Mouse (Mus musculus): ENCODE results near the gene Hamp. TPM values are rescaled to one million over a fixed set of nuclear protein-coding genes. Genes with fewer than 3 reads are reported as not detected.
A peak's percentile ranks its signal among the peaks of the same experiment; 100 is the strongest.

Hamp gene
- polyA plus RNA-seq, 1 experiment from 2014 or later: not detected

DNA sequence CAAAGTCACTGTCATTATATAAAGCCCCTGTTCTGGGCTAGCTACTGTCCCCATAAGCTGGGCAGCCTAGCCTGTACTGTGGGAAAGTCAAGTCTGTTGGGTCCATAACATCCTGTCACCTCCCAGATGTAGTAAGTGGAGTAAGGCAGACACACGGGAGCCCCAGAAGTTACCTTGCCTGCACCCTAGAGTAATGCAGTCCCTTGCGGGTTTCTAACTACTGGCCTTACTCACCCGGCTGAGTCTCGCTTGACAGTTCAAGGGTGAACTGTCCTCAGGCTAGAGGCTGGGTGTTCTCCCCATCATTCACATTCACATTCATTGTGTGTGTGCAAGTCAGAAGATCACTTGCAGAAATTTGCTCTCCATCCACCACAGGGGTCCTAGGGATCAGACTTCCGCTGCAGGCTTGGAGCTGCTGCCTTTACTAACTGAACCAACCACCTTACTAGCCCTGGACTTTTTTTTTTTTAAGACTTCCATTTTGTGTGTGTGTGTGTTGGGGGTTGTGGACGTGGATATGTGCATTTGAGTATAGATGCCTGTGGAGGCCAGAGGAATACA, 16.0 kb upstream of the Hamp start:
- WGBS: 85% methylated on average over 6 of the region's 6 CpGs
- ATAC-seq (replicated peaks; ENCODE audit: low FRiP score, low TSS enrichment, low read depth) (no peak), DNase-seq (ENCODE audit: low spot score) (no peak)
- no peak overlapping the region for H3K4me2 ChIP-seq (ENCODE audit: low read length)
- H3K4me1 ChIP-seq (replicated peaks; ENCODE audit: control insufficient read depth, insufficient read depth, low read length): peaks cover 15% of the 10 kb centered on the region
- no peak overlapping the region for H3K9ac ChIP-seq (ENCODE audit: low read length)
- no peaks in the 10 kb centered on the region for H3K27me3 ChIP-seq (replicated peaks; ENCODE audit: control insufficient read depth, insufficient read depth, low read length)
- peaks cover 31% of the 10 kb centered on the region for H3K36me3 ChIP-seq (ENCODE audit: control insufficient read depth, insufficient read depth, low read length)
- no peak overlapping the region for H3K4me3 ChIP-seq (ENCODE audit: low read depth, low read length)
- no peak overlapping the region for H3K27ac ChIP-seq (ENCODE audit: low read depth)
- no peaks in the 10 kb centered on the region for H3K9me3 ChIP-seq (ENCODE audit: control insufficient read depth, low read length)

DNA sequence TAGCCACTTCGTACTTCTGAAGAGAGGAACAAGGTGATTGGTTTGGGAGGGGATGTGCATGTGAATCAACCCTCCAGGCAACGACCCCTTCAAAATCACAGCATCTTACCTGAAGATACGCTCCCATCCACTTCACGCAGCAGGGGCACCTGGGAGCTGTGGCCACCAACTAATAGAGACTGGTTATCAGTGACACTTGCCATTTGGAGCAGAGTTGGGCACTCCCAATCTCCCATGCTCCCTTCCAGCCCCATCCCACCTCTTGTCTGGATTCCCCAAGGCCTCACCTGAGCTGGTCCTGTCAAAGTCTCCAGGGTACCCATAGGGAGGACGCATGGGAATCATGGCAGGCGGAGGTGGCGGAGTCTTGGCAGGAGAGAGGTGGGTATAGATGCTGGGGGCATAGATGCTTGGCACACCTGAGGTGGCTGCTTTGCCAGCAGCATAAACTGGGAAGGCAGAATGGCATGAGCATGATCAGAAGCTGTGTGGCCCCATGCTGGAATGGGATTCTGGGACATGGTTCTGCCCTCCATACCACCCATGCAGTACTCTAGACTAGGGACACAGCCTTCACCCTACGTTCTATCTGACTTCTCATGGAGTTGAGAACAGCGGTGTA, 15.1 kb upstream of the Hamp start:
- Histone ChIP-seq H3K27me3 (replicated peaks; ENCODE audit: control insufficient read depth, insufficient read depth, low read length) (no peaks in the 10 kb centered on the region), H3K4me1 (replicated peaks; ENCODE audit: control insufficient read depth, insufficient read depth, low read length) (peaks cover 16% of the 10 kb centered on the region), H3K27ac (ENCODE audit: low read depth) (no peak overlapping the region), H3K9ac (ENCODE audit: low read length) (no peak overlapping the region), H3K9me3 (ENCODE audit: control insufficient read depth, low read length) (no peaks in the 10 kb centered on the region), H3K36me3 (ENCODE audit: control insufficient read depth, insufficient read depth, low read length) (peaks cover 40% of the 10 kb centered on the region), H3K4me2 (ENCODE audit: low read length) (no peak overlapping the region), H3K4me3 (ENCODE audit: low read depth, low read length) (no peak overlapping the region)
- DNase-seq (ENCODE audit: low spot score) (no peak), ATAC-seq (replicated peaks; ENCODE audit: low FRiP score, low TSS enrichment, low read depth) (no peak)
- WGBS: 96% methylated on average over 9 of the region's 9 CpGs

DNA sequence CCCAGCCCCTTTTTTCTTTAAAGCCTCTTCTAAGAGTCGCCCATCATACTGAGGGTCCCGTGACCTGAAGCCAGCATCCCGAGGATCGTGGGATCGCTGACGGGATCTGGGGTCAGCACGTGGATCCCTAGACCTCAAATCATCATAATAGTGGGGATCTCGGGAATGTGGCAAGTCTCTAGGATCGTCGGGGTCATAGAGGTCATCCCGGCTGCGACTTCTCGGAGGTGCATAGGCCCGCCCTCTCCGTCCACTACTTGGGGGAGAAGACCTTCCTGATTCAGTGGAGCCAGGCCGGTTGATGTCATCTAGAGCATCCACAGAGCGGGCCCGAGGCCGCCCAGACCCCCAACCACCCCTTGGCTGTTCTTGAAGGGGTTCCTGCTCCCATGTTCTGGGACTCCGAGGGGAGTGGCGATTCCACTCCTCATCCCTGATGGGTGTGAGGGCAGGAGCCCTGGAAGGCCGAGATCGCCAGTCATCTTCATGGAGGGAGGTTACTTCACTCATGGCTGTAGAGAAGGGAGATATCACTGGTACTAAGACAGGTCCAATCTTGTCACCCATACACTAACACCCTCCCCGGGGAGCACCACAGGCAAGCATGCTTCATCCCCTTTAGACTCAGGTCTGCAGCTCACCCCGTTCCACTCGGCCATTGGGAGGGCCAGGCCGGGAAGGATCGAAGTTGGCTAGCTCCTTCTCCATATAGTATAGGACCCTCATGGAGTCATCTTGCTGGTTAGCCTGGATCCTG, 14.5 kb upstream of the Hamp start:
- peaks cover 16% of the 10 kb centered on the region for H3K4me1 ChIP-seq (replicated peaks; ENCODE audit: control insufficient read depth, insufficient read depth, low read length)
- H3K27me3 ChIP-seq (replicated peaks; ENCODE audit: control insufficient read depth, insufficient read depth, low read length): no peaks in the 10 kb centered on the region
- H3K4me3 ChIP-seq (ENCODE audit: low read depth, low read length): peak overlapping the region; percentile 72
- no peaks in the 10 kb centered on the region for H3K9me3 ChIP-seq (ENCODE audit: control insufficient read depth, low read length)
- peak overlapping the region; percentile 66 for H3K4me2 ChIP-seq (ENCODE audit: low read length)
- ATAC-seq (replicated peaks; ENCODE audit: low FRiP score, low TSS enrichment, low read depth) (no peak), DNase-seq (ENCODE audit: low spot score) (peak; percentile 56)
- H3K36me3 ChIP-seq (ENCODE audit: control insufficient read depth, insufficient read depth, low read length): peaks cover 47% of the 10 kb centered on the region
- peak overlapping the region; percentile 94 for H3K9ac ChIP-seq (ENCODE audit: low read length)
- peak overlapping the region; percentile 93 for H3K27ac ChIP-seq (ENCODE audit: low read depth)
- WGBS: 71% methylated on average over 28 of the region's 28 CpGs

DNA sequence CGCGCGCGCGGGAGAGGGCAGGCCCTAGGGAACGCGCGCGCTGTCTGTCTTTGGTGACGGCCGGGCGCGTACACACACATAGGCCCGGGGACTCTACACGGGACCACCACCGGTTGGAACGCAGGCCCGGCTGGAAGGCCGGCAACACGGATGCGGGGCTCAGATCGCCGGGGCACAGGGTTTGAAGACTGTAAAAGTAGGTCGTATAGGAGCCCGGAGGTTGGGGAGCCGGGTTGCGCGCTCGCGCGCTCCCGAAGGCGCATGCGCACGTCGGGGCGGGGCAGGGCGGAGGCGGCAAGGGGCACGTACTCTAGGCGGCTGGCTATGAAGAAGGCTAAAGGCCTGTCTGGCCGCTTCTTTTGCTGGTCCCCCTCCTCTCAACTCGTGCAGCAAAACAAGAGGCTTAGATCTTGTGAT, 13.5 kb upstream of the Hamp start:
- H3K36me3 ChIP-seq (ENCODE audit: control insufficient read depth, insufficient read depth, low read length): peaks cover 56% of the 10 kb centered on the region
- DNase-seq (ENCODE audit: low spot score) (peak; percentile 97), ATAC-seq (replicated peaks; ENCODE audit: low FRiP score, low TSS enrichment, low read depth) (peak; percentile 65)
- H3K4me2 ChIP-seq (ENCODE audit: low read length): peak overlapping the region; percentile 66
- peaks cover 16% of the 10 kb centered on the region for H3K4me1 ChIP-seq (replicated peaks; ENCODE audit: control insufficient read depth, insufficient read depth, low read length)
- H3K9me3 ChIP-seq (ENCODE audit: control insufficient read depth, low read length): no peaks in the 10 kb centered on the region
- H3K4me3 ChIP-seq (ENCODE audit: low read depth, low read length): peak overlapping the region; percentile 72
- H3K9ac ChIP-seq (ENCODE audit: low read length): peak overlapping the region; percentile 94
- H3K27ac ChIP-seq (ENCODE audit: low read depth): peak overlapping the region; percentile 93
- under 1% methylated on average over 43 of the region's 43 CpGs for WGBS
- no peaks in the 10 kb centered on the region for H3K27me3 ChIP-seq (replicated peaks; ENCODE audit: control insufficient read depth, insufficient read depth, low read length)

DNA sequence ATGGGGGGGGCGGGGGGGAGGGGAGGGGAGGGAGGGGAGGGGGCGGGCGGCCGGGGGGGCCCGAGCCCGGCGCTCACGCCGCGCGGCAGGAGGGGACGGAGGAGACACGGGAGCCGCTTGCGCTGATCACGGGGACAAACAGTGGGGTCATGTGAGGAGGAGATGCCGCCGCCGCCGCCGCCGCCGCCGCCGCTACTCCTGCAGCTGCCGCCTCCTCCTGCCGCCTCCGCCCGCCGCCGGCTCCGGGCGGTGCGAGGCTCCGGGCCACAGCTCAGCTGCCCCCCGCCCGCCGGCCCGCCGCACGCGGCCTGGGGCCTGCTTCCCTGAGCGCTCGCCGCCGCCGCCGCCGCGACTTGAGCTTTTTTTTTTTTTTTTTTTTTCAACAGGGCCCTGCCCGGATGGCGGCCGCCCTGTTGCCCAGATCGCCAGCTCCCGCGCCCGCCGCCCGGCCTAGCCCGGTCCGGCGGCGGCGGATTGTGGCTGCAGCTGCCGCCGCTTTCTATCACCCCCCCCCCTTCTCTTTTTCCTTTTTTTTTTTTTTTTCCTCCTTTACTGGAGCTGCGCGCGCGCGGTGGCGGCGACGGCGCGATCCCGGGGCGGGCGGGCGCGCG, 13.0 kb upstream of the Hamp start, which contains the start of gene Usf2:
Usf2 (minus strand) TSS at position 48 of the 611 bp plus-strand sequence.
- Histone ChIP-seq H3K9me3 (ENCODE audit: control insufficient read depth, low read length) (no peaks in the 10 kb centered on the region), H3K4me1 (replicated peaks; ENCODE audit: control insufficient read depth, insufficient read depth, low read length) (peaks cover 16% of the 10 kb centered on the region), H3K4me2 (ENCODE audit: low read length) (peak within 1 kb of the TSS; percentile 70), H3K36me3 (ENCODE audit: control insufficient read depth, insufficient read depth, low read length) (peaks cover 61% of the 10 kb centered on the region), H3K27me3 (replicated peaks; ENCODE audit: control insufficient read depth, insufficient read depth, low read length) (no peaks in the 10 kb centered on the region), H3K4me3 (ENCODE audit: low read depth, low read length) (peak within 1 kb of the TSS; percentile 72), H3K9ac (ENCODE audit: low read length) (peak within 1 kb of the TSS; percentile 94), H3K27ac (ENCODE audit: low read depth) (peak within 1 kb of the TSS; percentile 93)
- ATAC-seq (replicated peaks; ENCODE audit: low FRiP score, low TSS enrichment, low read depth): peak; percentile 50
- peak; percentile 86 for DNase-seq (ENCODE audit: low spot score)
- WGBS: 0% methylated on average over 31 of the region's 82 CpGs

DNA sequence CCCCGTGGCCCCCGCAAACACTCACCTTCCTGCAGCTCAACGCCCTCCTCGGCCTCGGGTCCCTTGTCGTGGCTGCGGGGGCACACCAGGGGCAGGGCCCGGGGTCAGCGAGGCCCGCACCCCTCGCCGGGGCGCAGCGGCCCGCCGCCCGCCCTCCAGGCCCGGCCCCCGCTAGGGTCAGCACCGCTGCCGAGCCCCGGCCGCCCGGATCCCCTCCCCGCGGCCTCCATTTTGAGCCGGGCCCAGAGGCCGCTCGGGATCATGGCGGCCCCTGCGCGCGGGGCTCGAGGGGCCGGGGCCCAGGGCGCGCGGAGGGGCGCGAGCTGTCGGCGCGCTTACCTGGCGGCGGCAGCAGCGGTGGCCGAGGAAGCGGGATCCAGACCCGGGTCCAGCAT, 12.5 kb upstream of the Hamp start:
- Histone ChIP-seq H3K9me3 (ENCODE audit: control insufficient read depth, low read length) (no peaks in the 10 kb centered on the region), H3K27me3 (replicated peaks; ENCODE audit: control insufficient read depth, insufficient read depth, low read length) (no peaks in the 10 kb centered on the region), H3K4me3 (ENCODE audit: low read depth, low read length) (peak overlapping the region; percentile 72), H3K4me2 (ENCODE audit: low read length) (peak overlapping the region; percentile 70), H3K36me3 (ENCODE audit: control insufficient read depth, insufficient read depth, low read length) (peaks cover 60% of the 10 kb centered on the region), H3K27ac (ENCODE audit: low read depth) (peak overlapping the region; percentile 93), H3K4me1 (replicated peaks; ENCODE audit: control insufficient read depth, insufficient read depth, low read length) (peaks cover 16% of the 10 kb centered on the region), H3K9ac (ENCODE audit: low read length) (peak overlapping the region; percentile 94)
- 1% methylated on average over 38 of the region's 49 CpGs for WGBS
- DNase-seq (ENCODE audit: low spot score): peak; percentile 79
- ATAC-seq (replicated peaks; ENCODE audit: low FRiP score, low TSS enrichment, low read depth): peak; percentile 45

DNA sequence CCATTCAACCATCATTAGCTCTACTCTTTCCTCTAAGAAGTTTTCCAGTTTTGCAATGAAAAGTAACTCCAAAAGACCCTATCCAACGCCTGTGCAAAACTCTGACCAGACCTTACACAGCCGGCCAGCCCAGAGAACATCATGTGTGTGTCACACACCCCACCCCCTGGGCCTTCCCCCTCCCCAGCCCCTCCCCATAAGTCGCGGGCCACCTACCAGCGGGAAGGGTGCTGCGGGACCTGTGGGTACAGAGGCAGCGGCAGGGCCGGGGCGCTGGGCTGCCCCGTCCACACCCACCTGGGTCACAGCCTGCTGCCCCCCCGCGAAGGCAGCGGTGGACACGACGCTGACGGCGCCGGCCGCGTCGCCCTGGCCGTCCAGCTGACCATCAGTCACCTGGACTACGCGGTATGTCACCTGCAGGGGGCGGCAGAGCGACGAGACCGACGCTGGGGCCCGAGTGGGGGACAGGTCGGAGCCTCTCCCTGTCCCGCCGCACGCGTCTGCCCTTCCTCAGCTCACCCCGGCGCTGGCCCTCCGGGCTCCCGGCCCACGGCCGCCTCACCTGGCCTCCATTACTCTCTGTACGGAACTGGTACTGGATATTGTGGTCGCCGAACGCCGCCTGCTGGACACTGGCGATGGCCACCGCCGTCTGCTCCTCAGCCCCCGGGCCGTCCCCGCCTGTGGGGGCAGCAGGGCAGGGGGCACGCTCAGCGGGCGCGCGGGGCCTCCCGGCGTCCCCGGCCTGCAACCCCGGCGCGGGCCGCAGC, 11.9 kb upstream of the Hamp start:
- Histone ChIP-seq H3K9me3 (ENCODE audit: control insufficient read depth, low read length) (no peaks in the 10 kb centered on the region), H3K4me2 (ENCODE audit: low read length) (peak overlapping the region; percentile 70), H3K36me3 (ENCODE audit: control insufficient read depth, insufficient read depth, low read length) (peaks cover 61% of the 10 kb centered on the region), H3K27ac (ENCODE audit: low read depth) (peak overlapping the region; percentile 93), H3K4me3 (ENCODE audit: low read depth, low read length) (peak overlapping the region; percentile 72), H3K4me1 (replicated peaks; ENCODE audit: control insufficient read depth, insufficient read depth, low read length) (peaks cover 16% of the 10 kb centered on the region), H3K27me3 (replicated peaks; ENCODE audit: control insufficient read depth, insufficient read depth, low read length) (no peaks in the 10 kb centered on the region), H3K9ac (ENCODE audit: low read length) (peak overlapping the region; percentile 94)
- DNase-seq (ENCODE audit: low spot score): peak; percentile 97
- WGBS: 1% methylated on average over 56 of the region's 64 CpGs
- peak; percentile 82 for ATAC-seq (replicated peaks; ENCODE audit: low FRiP score, low TSS enrichment, low read depth)

DNA sequence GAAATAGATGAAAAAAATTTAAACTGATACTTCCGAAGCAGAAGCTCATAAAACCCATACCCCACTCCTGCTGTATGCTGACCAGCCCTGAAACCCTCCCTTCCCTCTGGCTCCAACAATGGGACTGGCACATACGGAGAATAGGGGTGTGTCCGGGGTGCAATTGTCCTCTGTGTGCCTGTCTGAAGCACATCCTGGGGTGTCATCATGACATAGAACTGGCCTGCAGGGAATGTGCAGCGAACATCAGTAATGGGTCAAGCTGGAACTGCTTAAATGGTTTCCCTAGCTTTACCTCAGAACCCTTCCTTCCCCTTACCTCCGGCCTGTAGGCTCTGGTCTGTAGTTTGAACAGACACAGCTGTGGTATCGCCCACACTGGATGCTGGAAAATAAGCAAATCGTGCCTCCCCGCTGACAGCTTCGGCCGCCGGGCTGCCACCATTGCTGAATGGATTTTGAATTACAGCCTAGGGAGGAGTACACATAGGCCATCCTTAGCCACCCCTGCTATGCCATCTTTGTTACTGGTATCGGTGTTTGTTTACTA, 11.2 kb upstream of the Hamp start:
- peaks cover 63% of the 10 kb centered on the region for H3K36me3 ChIP-seq (ENCODE audit: control insufficient read depth, insufficient read depth, low read length)
- 83% methylated on average over 12 of the region's 12 CpGs for WGBS
- ATAC-seq (replicated peaks; ENCODE audit: low FRiP score, low TSS enrichment, low read depth): no peak

More for the DNA sequence above, 11.2 kb upstream of the Hamp start:
- peak overlapping the region; percentile 10; the same call in 1 of the 2 replicates for H3K9ac ChIP-seq (ENCODE audit: low read length)
- H3K4me2 ChIP-seq (ENCODE audit: low read length): peak overlapping the region; percentile 70
- H3K4me1 ChIP-seq (replicated peaks; ENCODE audit: control insufficient read depth, insufficient read depth, low read length): peaks cover 16% of the 10 kb centered on the region
- H3K27ac ChIP-seq (ENCODE audit: low read depth): no peak overlapping the region
- DNase-seq (ENCODE audit: low spot score): no peak
- H3K4me3 ChIP-seq (ENCODE audit: low read depth, low read length): peak overlapping the region; percentile 72; the same call in 1 of the 2 replicates
- H3K9me3 ChIP-seq (ENCODE audit: control insufficient read depth, low read length): no peaks in the 10 kb centered on the region
- H3K27me3 ChIP-seq (replicated peaks; ENCODE audit: control insufficient read depth, insufficient read depth, low read length): no peaks in the 10 kb centered on the region
